ENCODE assay signal across 11 mouse cellular contexts in the genomic region with DNA sequence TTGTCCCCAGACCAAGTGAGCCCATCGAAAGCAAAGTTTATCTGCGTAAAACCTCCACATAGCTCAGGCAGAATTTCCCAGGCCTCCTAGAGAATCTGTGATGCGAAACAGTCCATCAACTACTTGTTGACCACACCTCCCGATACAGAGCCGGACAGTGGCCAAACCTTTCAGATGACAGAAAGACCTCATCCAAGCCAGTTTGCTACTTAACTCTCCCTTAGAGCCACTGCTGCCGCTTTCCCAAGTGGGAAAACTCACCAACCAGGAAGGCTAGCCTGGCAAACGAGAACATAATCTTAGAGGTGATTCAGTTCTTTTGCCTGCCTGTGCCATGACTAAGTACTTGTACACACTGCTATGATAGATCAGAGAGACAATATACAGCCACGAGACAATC.
DNase-seq lines count a peak whose midpoint lies in the region; ATAC-seq and TF ChIP-seq lines count a peak whose summit lies in the region.
"Had no signal": no experiment of that assay in that cellular context is flagged by ENCODE, and none has a peak within 500 bp of the region (broad histone marks: within the 10 kb centered on the region; RNA-seq: fewer than 3 reads in every experiment).

No protein-coding gene starts in this region.

- H3K9ac ChIP-seq in kidney, postnatal 0 days (ENCODE audit: low read depth, low read length), result no peak overlapping the region
- H3K9ac ChIP-seq in neural tube, embryonic 15.5 days (replicated peaks), result no peak overlapping the region
- H3K9ac ChIP-seq: liver, embryonic 14.5 days had no signal

- ATAC-seq in kidney, postnatal 0 days (replicated peaks; ENCODE audit: low FRiP score, low read depth), result no peak
- ATAC-seq in neural tube, embryonic 15.5 days (ENCODE audit: low FRiP score), result no peak

- WGBS in kidney, postnatal 0 days, result 31% methylated on average over 8 of the region's 8 CpGs
- WGBS in forebrain, embryonic 10.5 days, result 71% methylated on average over 8 of the region's 8 CpGs
- WGBS in neural tube, embryonic 15.5 days, result 69% methylated on average over 8 of the region's 8 CpGs

- no peaks in the 10 kb centered on the region for H3K9me3 ChIP-seq in kidney, postnatal 0 days (replicated peaks; ENCODE audit: low read length)
- H3K9me3 ChIP-seq in forebrain, embryonic 10.5 days, result no peaks in the 10 kb centered on the region
- no peaks in the 10 kb centered on the region for H3K9me3 ChIP-seq in neural tube, embryonic 15.5 days (replicated peaks)

- DNase-seq in gastrocnemius, adult 18-20 months (ENCODE audit: low spot score), result peak; percentile 2
- no peak for DNase-seq in gastrocnemius, postnatal 4 days (ENCODE audit: low spot score in 2 of 2)
- peak; percentile 6 for DNase-seq in urinary bladder, postnatal 25 days (ENCODE audit: low spot score)
- no peak for DNase-seq in urinary bladder, postnatal 10 days (ENCODE audit: low spot score)
- no peak for DNase-seq in kidney, postnatal 0 days (ENCODE audit: low spot score)
- no peak for DNase-seq in forebrain, embryonic 10.5 days (ENCODE audit: extremely low spot score, low spot score)
- no peak for DNase-seq in cerebellum, postnatal 14 days
- DNase-seq: adrenal gland, postnatal 10 days had no signal

- TF ChIP-seq CTCF in kidney, postnatal 0 days (IDR thresholded peaks at IDR 0.05; ENCODE audit: low read depth), result no peak

- H3K4me1 ChIP-seq in kidney, postnatal 0 days (replicated peaks; ENCODE audit: insufficient read depth, low read length), result peaks cover 27% of the 10 kb centered on the region
- H3K4me1 ChIP-seq in forebrain, embryonic 10.5 days, result peaks cover 50% of the 10 kb centered on the region
- 0 out of 2 replicates have a peak, but pooled peaks cover 9% of the 10 kb centered on the region for H3K4me1 ChIP-seq in neural tube, embryonic 15.5 days

- H3K27me3 ChIP-seq in kidney, postnatal 0 days (ENCODE audit: insufficient read depth, low read length), result no peaks in the 10 kb centered on the region
- peaks cover 36% of the 10 kb centered on the region for H3K27me3 ChIP-seq in forebrain, embryonic 10.5 days (ENCODE audit: poor library complexity, severe bottlenecking)
- no peaks in the 10 kb centered on the region for H3K27me3 ChIP-seq in neural tube, embryonic 15.5 days (replicated peaks)

- H3K4me3 ChIP-seq in kidney, postnatal 0 days (replicated peaks; ENCODE audit: low read depth, low read length), result no peak overlapping the region
- no peak overlapping the region for H3K4me3 ChIP-seq in forebrain, embryonic 10.5 days
- H3K4me3 ChIP-seq in neural tube, embryonic 15.5 days (replicated peaks), result no peak overlapping the region

- H3K36me3 ChIP-seq in kidney, postnatal 0 days (ENCODE audit: insufficient read depth, low read length), result no peaks in the 10 kb centered on the region
- H3K36me3 ChIP-seq in forebrain, embryonic 10.5 days (replicated peaks), result no peaks in the 10 kb centered on the region
- no peaks in the 10 kb centered on the region for H3K36me3 ChIP-seq in neural tube, embryonic 15.5 days

- H3K27ac ChIP-seq in kidney, postnatal 0 days, result peak overlapping the region; percentile 67
- H3K27ac ChIP-seq in forebrain, embryonic 10.5 days, result no peak overlapping the region
- H3K27ac ChIP-seq in neural tube, embryonic 15.5 days (replicated peaks), result no peak overlapping the region
- H3K27ac ChIP-seq: liver, embryonic 14.5 days; macrophage had no signal

- H3K4me2 ChIP-seq in kidney, postnatal 0 days (ENCODE audit: low read length), result peak overlapping the region; percentile 39; the same call in 1 of the 2 replicates
- no peak overlapping the region for H3K4me2 ChIP-seq in neural tube, embryonic 15.5 days

Comparison
In these comparisons a context has a peak if more than half of its experiments do, and no peak if none do; other contexts are left out.
1. DNase-seq: peak in gastrocnemius, adult 18-20 months (single experiment) and urinary bladder, postnatal 25 days (single experiment); none in gastrocnemius, postnatal 4 days (0 of 2), urinary bladder, postnatal 10 days (single experiment), kidney, postnatal 0 days (single experiment), forebrain, embryonic 10.5 days (single experiment) and cerebellum, postnatal 14 days (0 of 2).